Mouse (Mus musculus) layer of hippocampus, adult 11-12 months (tissue): Measurements from ENCODE around the gene Vsig2.

ENCODE experiments used
- DNase-seq: peaks from one replicate; pipeline ENCODE4 v3.0.0; 2022; ENCODE audit warnings: low spot score

The Vsig2 gene

DNA sequence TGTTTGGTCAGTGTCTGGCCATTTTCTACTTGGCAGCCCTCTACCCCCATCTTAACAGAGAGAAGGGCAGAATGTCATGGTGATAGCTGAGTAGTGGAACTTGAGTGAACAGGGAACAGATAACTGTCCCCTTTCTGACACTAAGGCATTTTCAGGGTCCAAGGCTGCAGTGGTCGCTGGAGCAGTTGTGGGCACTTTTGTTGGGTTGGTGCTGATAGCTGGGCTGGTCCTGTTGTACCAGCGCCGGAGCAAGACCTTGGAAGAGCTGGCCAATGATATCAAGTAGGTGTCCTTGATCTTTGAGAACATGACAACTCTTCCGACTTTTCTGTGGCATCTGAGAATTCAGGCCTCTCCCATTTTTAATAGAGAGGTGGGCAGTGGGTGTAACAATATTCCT is 2.2 kb upstream of the Vsig2 start:
- no peak for DNase-seq

- no peak for DNase-seq
Observed at GRCm38 (mm10) chr9:37537658-37538250, 1.3 kb upstream of the Vsig2 start.

DNA sequence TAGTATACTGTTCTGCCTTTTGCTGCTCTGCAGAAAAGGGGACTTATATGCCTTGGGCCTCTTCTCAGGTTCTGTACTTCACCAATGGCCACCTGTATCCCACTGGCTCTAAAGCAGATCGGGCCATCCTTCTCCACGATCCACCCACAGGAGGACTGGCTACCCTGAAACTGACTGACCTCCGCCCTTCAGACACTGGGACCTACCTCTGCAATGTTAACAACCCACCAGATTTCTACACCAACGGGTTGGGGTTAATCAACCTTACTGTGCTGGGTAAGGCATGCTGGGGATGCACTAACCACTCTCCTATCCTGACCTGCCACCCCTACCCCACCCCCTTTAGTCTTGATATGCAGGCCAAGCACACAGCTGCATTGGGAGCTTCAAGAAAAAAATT is 1.2 kb downstream of the Vsig2 start:
- DNase-seq: no peak

DNA sequence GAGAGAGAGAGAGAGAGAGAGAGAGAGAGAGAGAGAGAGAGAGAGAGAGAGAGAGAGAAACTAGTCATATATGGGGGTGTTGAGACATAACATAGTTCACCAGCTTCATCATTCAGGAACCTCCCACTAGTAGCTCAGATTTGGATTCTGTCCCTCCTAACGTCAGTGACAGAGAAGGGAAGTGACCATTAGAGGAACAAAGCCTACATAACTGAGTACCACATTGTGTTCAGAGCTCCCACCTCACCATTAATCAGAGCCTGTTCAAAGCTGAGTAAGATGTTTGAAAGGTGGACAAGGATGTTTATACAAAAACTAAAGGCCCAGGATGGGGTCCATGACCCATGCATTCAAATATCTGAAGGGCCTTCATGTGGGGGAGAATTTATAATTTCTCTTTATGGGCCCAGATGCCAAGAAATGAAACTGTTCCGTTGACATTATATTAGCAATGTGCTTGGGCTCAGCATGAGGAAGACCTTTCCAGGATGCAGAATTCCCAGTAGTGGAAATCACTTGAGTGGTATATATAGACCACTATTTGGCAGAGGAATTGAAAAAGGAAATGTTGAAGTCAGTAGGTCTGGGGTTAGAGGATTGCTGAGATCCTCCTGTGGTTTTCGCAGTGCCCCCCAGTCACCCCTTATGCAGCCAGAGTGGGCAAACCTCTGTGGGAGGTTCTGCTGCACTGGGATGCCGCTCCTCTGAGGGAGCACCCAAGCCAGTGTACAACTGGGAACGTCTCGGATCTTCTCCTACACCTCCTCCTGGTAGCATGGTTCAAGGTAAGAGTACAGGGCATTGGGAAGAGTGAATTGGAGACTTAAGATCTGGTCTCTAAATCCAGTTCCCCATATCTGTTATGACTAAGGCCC is 1.9 kb downstream of the Vsig2 start:
- DNase-seq: no peak

GRCm38 (mm10) chr9:37541851-37542642 is 3.0 kb downstream of the Vsig2 start:
- DNase-seq: no peak

- DNase-seq: no peak
Observed at GRCm38 (mm10) chr9:37543869-37544440, 4.9 kb downstream of the Vsig2 start.

GRCm38 (mm10) chr9:37544447-37545165 is 5.6 kb downstream of the Vsig2 start:
- peak; percentile 76 for DNase-seq

- no peak for DNase-seq
Observed at GRCm38 (mm10) chr9:37545166-37545610, 6.1 kb downstream of the Vsig2 start.

- no peak for DNase-seq
Observed at GRCm38 (mm10) chr9:37545847-37546452, 6.9 kb downstream of the Vsig2 start.

DNA sequence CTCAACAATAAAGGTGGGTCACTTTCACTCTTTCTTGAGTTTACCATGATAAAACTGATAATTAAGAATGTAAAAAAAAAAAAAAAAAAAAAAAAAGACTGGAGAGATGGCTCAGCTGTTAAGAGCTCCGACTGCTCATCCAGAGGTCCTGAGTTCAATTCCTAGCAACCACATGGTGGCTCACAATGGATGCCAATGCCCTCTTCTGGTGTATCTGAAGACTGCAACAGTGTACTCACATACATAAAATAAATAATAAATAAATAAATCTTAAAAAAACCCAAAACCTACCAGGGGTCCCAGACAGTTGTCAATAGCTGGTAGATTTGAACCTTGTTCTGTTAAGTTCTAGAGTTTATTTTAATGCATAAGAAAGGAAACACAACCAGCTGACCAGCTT is 7.8 kb downstream of the Vsig2 start:
- DNase-seq: no peak

DNA sequence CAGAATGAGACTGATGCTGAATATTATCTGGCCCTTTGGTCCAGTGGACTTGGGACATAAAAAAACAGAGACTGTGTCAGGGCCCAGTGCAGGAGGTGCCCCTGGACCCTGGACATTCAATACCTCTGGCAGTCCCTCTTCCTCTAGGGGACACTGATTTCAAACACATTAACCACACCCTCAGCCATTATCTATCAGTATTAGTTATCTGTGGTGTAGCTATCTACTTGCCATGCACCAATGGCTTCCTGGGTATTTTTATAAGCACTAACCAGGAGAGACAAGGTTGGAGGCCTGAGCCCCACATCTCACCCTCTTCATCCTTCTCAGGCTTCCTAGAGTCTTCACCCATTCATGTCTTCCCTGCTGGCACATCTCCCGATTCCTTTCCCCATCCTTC is 11.4 kb downstream of the Vsig2 start:
- no peak for DNase-seq

- DNase-seq: no peak
Observed at GRCm38 (mm10) chr9:37551751-37552531, 12.9 kb downstream of the Vsig2 start.

- peak; percentile 87 for DNase-seq
Observed at GRCm38 (mm10) chr9:37552536-37553293, 13.7 kb downstream of the Vsig2 start, which contains the start of gene Nrgn. Nrgn (minus strand) TSS chr9:37552904.

DNA sequence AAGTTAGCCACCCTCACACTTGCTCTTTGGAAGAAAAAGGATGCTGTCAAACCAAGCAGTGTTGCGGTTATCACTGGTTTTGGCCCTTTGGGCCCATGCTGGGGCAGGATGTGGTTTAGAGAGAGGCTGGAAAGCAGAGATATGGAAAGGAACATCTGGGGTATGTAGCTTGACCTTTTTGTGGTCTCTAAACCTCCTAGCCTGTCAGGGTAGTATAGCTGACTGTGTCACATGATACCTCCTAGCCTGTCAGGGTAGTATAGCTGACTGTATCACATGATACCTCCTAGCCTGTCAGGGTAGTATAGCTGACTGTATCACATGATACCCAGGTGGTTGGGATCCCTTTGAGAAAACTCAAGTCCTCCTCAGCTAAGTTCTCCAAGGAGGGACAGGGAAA is 15.2 kb downstream of the Vsig2 start:
- no peak for DNase-seq

DNA sequence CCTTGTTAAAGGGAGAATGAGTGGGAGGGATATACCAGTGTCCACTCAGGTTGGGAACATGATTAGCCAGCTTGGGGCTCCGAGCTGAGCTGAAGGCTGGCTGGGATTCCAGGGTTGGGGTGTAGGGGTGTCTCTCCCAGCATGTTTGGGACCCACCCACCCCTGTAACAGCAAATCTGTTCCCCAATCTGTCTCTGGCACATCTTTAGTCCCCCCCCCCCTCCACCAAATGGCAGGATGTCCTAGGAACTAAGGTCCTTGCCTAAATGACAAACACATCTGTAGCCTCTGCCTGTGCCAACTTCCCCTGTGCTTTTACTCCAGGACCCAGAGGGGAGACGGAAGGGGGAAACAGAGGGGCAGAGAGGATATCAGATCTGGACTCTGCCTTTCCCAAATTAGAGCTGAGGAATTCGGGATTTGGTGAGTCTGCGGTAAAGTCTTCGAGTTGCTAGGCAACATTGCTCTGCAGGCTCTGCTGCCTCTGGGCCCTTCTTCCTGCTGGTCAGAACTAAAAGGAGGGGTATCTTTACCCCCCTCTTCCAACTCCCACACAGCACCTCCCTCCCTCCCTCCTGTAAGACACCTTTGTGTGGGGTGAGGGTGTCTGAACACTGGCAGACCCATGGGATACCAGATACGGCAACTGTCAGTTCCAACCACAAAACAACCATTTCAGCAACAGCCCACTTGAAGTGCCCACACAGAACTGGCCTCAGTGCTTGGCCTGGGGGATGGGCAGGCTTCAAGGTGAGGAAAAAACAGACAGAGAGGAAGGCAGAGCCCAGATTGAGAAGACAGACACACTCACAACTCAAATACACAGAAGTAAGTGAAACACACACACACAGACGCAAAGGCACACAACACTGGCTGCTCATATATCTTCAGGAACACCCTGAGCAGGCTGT is 16.0 kb downstream of the Vsig2 start, which contains the start of gene Siae:
Gene Siae, plus strand, starts transcription at position 861 of the 911 bp plus-strand sequence.
- no peak for DNase-seq

GRCm38 (mm10) chr9:37556366-37556765 is 17.3 kb downstream of the Vsig2 start:
- no peak for DNase-seq

DNA sequence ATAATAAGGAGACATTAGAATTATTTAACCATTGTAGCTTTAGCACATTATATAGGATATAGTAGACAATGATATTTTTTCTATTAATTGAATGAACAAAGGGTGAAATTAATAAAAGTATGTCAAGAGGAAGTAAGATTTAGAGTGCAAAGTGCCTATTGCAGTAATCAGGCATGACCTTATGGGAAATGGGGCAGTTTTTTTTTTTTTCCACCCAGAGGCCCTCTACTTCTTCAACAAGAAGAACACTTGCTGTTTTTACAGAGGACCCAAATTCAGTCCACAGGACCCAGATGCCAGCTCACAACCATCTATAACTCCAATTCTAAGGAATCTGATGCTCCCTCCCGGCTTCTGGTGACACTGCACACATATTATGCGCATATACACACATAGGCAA is 21.6 kb downstream of the Vsig2 start:
- no peak for DNase-seq

DNA sequence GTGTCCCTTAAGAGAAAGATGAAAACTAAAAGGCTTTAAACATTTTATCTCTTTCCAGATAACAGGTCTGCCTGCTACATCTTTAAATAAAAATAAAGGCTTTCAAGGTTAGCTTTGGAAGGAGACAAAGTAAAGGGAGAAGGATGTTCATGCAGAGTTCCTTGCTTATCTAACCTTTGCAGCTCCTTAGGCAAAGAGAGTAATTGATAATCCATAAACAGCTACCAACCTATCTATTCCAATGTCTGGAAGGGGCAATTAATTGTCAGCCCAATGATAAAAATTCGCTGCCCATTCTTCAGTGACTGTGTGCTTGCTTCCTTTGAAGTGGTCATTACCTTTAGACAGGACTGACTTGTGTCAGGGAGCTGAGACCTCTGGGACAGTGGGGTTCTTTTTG is 24.8 kb downstream of the Vsig2 start:
- no peak for DNase-seq
